Mouse (Mus musculus): ENCODE data around the gene Fam102b. TPM values are rescaled to one million over a fixed set of nuclear protein-coding genes. Genes with fewer than 3 reads are reported as not detected.

The Fam102b gene
- polyA plus RNA-seq, 1 experiment, result 8.2 TPM

GRCm38 (mm10) chr3:108961226-108961625 is 66.2 kb downstream of the Fam102b start:
- no peaks in the 10 kb centered on the region for H3K36me3 ChIP-seq (ENCODE audit: control insufficient read depth, insufficient read depth)
- no peak overlapping the region for H3K4me3 ChIP-seq (ENCODE audit: insufficient read depth, poor library complexity, severe bottlenecking)
- H3K79me3 ChIP-seq (ENCODE audit: low read depth), result no peaks in the 10 kb centered on the region
- TF ChIP-seq MYOG (IDR thresholded peaks at IDR 0.05; ENCODE audit: control insufficient read depth, extremely low read depth, insufficient read length) (no peak), CEBPB (IDR thresholded peaks at IDR 0.05; ENCODE audit: low read depth) (no peak), CTCF (IDR thresholded peaks at IDR 0.05; ENCODE audit: control insufficient read depth, insufficient read depth, insufficient read length) (no peak), FOSL1 (IDR thresholded peaks at IDR 0.05; ENCODE audit: insufficient read depth, low read length, poor library complexity, severe bottlenecking) (no peak), MAX (IDR thresholded peaks at IDR 0.05) (no peak), MYOD1 (IDR thresholded peaks at IDR 0.05; ENCODE audit: control insufficient read depth, insufficient read length, low read depth) (no peak), USF1 (IDR thresholded peaks at IDR 0.05; ENCODE audit: low read depth) (no peak)
- H3K79me2 ChIP-seq (ENCODE audit: control insufficient read depth, insufficient read depth), result no peaks in the 10 kb centered on the region
- no peaks in the 10 kb centered on the region for H3K27me3 ChIP-seq (ENCODE audit: control insufficient read depth, insufficient read depth, insufficient read length)
- H3ac ChIP-seq (ENCODE audit: control insufficient read depth, insufficient read length, low read depth), result no peak overlapping the region

GRCm38 (mm10) chr3:108959680-108960295 is 67.6 kb downstream of the Fam102b start:
- Histone ChIP-seq H3K36me3 (ENCODE audit: control insufficient read depth, insufficient read depth) (no peaks in the 10 kb centered on the region), H3K79me2 (ENCODE audit: control insufficient read depth, insufficient read depth) (no peaks in the 10 kb centered on the region), H3K27me3 (ENCODE audit: control insufficient read depth, insufficient read depth, insufficient read length) (no peaks in the 10 kb centered on the region), H3K79me3 (ENCODE audit: low read depth) (no peaks in the 10 kb centered on the region), H3K4me3 (ENCODE audit: insufficient read depth, poor library complexity, severe bottlenecking) (no peak overlapping the region), H3ac (ENCODE audit: control insufficient read depth, insufficient read length, low read depth) (no peak overlapping the region)
- no peak for TF ChIP-seq CTCF (IDR thresholded peaks at IDR 0.05; ENCODE audit: control insufficient read depth, insufficient read depth, insufficient read length)
- TF ChIP-seq MYOG (IDR thresholded peaks at IDR 0.05; ENCODE audit: control insufficient read depth, extremely low read depth, insufficient read length), result no peak
- TF ChIP-seq USF1 (IDR thresholded peaks at IDR 0.05; ENCODE audit: low read depth), result no peak
- TF ChIP-seq MYOD1 (IDR thresholded peaks at IDR 0.05; ENCODE audit: control insufficient read depth, insufficient read length, low read depth), result no peak
- no peak for TF ChIP-seq CEBPB (IDR thresholded peaks at IDR 0.05; ENCODE audit: low read depth)
- no peak for TF ChIP-seq MAX (IDR thresholded peaks at IDR 0.05)
- TF ChIP-seq FOSL1 (IDR thresholded peaks at IDR 0.05; ENCODE audit: insufficient read depth, low read length, poor library complexity, severe bottlenecking), result no peak

GRCm38 (mm10) chr3:108957976-108958375 is 69.4 kb downstream of the Fam102b start:
- Histone ChIP-seq H3K79me2 (ENCODE audit: control insufficient read depth, insufficient read depth) (no peaks in the 10 kb centered on the region), H3K79me3 (ENCODE audit: low read depth) (no peaks in the 10 kb centered on the region), H3K36me3 (ENCODE audit: control insufficient read depth, insufficient read depth) (no peaks in the 10 kb centered on the region), H3ac (ENCODE audit: control insufficient read depth, insufficient read length, low read depth) (no peak overlapping the region), H3K27me3 (ENCODE audit: control insufficient read depth, insufficient read depth, insufficient read length) (no peaks in the 10 kb centered on the region), H3K4me3 (ENCODE audit: insufficient read depth, poor library complexity, severe bottlenecking) (no peak overlapping the region)
- TF ChIP-seq MYOG (IDR thresholded peaks at IDR 0.05; ENCODE audit: control insufficient read depth, extremely low read depth, insufficient read length) (no peak), MAX (IDR thresholded peaks at IDR 0.05) (no peak), USF1 (IDR thresholded peaks at IDR 0.05; ENCODE audit: low read depth) (no peak), CEBPB (IDR thresholded peaks at IDR 0.05; ENCODE audit: low read depth) (no peak), MYOD1 (IDR thresholded peaks at IDR 0.05; ENCODE audit: control insufficient read depth, insufficient read length, low read depth) (no peak), CTCF (IDR thresholded peaks at IDR 0.05; ENCODE audit: control insufficient read depth, insufficient read depth, insufficient read length) (no peak), FOSL1 (IDR thresholded peaks at IDR 0.05; ENCODE audit: insufficient read depth, low read length, poor library complexity, severe bottlenecking) (no peak)

GRCm38 (mm10) chr3:108940996-108941395 is 86.4 kb downstream of the Fam102b start:
- TF ChIP-seq CEBPB (IDR thresholded peaks at IDR 0.05; ENCODE audit: low read depth) (no peak), USF1 (IDR thresholded peaks at IDR 0.05; ENCODE audit: low read depth) (no peak), MYOD1 (IDR thresholded peaks at IDR 0.05; ENCODE audit: control insufficient read depth, insufficient read length, low read depth) (no peak), MYOG (IDR thresholded peaks at IDR 0.05; ENCODE audit: control insufficient read depth, extremely low read depth, insufficient read length) (no peak)
- Histone ChIP-seq H3ac (ENCODE audit: control insufficient read depth, insufficient read length, low read depth) (no peak overlapping the region), H3K4me3 (ENCODE audit: insufficient read depth, poor library complexity, severe bottlenecking) (no peak overlapping the region), H3K36me3 (ENCODE audit: control insufficient read depth, insufficient read depth) (no peaks in the 10 kb centered on the region), H3K79me3 (ENCODE audit: low read depth) (no peaks in the 10 kb centered on the region), H3K79me2 (ENCODE audit: control insufficient read depth, insufficient read depth) (no peaks in the 10 kb centered on the region), H3K27me3 (ENCODE audit: control insufficient read depth, insufficient read depth, insufficient read length) (no peaks in the 10 kb centered on the region)

GRCm38 (mm10) chr3:108940001-108940633 is 87.3 kb downstream of the Fam102b start, which contains the start of gene Gm9857:
TSS of gene Gm9857 (minus strand) at chr3:108940445.
- H3K79me2 ChIP-seq (ENCODE audit: control insufficient read depth, insufficient read depth), result no peaks in the 10 kb centered on the region
- H3K79me3 ChIP-seq (ENCODE audit: low read depth), result no peaks in the 10 kb centered on the region
- no peak within 1 kb of the TSS for H3K4me3 ChIP-seq (ENCODE audit: insufficient read depth, poor library complexity, severe bottlenecking)
- no peak for TF ChIP-seq CEBPB (IDR thresholded peaks at IDR 0.05; ENCODE audit: low read depth)
- TF ChIP-seq MAX (IDR thresholded peaks at IDR 0.05), result no peak
- TF ChIP-seq FOSL1 (IDR thresholded peaks at IDR 0.05; ENCODE audit: insufficient read depth, low read length, poor library complexity, severe bottlenecking), result no peak
- no peak for TF ChIP-seq CTCF (IDR thresholded peaks at IDR 0.05; ENCODE audit: control insufficient read depth, insufficient read depth, insufficient read length)
- TF ChIP-seq MYOD1 (IDR thresholded peaks at IDR 0.05; ENCODE audit: control insufficient read depth, insufficient read length, low read depth), result no peak
- no peak for TF ChIP-seq MYOG (IDR thresholded peaks at IDR 0.05; ENCODE audit: control insufficient read depth, extremely low read depth, insufficient read length)
- no peaks in the 10 kb centered on the region for H3K36me3 ChIP-seq (ENCODE audit: control insufficient read depth, insufficient read depth)
- no peak within 1 kb of the TSS for H3ac ChIP-seq (ENCODE audit: control insufficient read depth, insufficient read length, low read depth)
- H3K27me3 ChIP-seq (ENCODE audit: control insufficient read depth, insufficient read depth, insufficient read length), result no peaks in the 10 kb centered on the region
